Comparison of ENCODE assay signal across 25 mouse cellular contexts in the genomic region with DNA sequence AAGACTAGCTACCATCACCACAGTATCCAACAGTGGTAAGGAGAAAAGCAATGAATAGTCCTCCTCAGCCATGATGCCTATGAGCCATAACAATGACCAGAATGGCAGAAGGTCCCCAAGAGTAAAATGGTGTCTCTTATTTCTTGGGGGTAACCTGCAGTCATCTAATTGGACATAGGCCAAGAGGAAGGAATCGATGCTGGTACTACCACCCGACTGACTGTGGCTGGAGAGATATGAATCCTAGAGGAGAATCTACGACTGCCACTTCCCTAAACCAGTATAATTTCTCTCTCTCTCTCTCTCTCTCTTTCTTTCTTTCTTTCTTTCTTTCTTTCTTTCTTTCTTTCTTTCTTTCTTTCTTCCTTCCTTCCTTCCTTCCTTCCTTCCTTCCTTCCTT.
"Had no signal": no experiment of that assay in that cellular context is flagged by ENCODE, and none has a peak within 500 bp of the region (broad histone marks: within the 10 kb centered on the region; RNA-seq: fewer than 3 reads in every experiment).

No protein-coding gene starts in this region.

- H3K9me3 ChIP-seq: heart, embryonic 13.5 days; heart, embryonic 15.5 days; hindbrain, embryonic 13.5 days; hindbrain, embryonic 15.5 days; kidney, embryonic 15.5 days; limb, embryonic 10.5 days; limb, embryonic 12.5 days; liver, embryonic 13.5 days had no signal

- H3K4me3 ChIP-seq: gastrocnemius, adult 2 months; heart, adult 2 months; heart, embryonic 13.5 days; heart, embryonic 15.5 days; hindbrain, embryonic 13.5 days; hindbrain, embryonic 15.5 days; kidney, embryonic 15.5 days; layer of hippocampus, adult 2 months; left cerebral cortex, adult 2 months; limb, embryonic 10.5 days; limb, embryonic 12.5 days; liver, embryonic 13.5 days had no signal

- H3K27ac ChIP-seq: gastrocnemius, adult 2 months; heart, adult 2 months; heart, embryonic 13.5 days; heart, embryonic 15.5 days; hindbrain, embryonic 13.5 days; hindbrain, embryonic 15.5 days; hindbrain, postnatal 0 days; kidney, embryonic 15.5 days; kidney, postnatal 0 days; layer of hippocampus, adult 2 months; left cerebral cortex, adult 2 months; limb, embryonic 10.5 days; limb, embryonic 12.5 days had no signal

- H3K4me2 ChIP-seq: heart, embryonic 11.5 days; heart, embryonic 13.5 days; heart, embryonic 15.5 days; hindbrain, embryonic 13.5 days; hindbrain, embryonic 15.5 days; kidney, embryonic 15.5 days; limb, embryonic 12.5 days had no signal

- H3K4me1 ChIP-seq: kidney, embryonic 15.5 days; limb, embryonic 10.5 days; limb, embryonic 12.5 days had no signal

- H3K27me3 ChIP-seq: heart, embryonic 13.5 days; heart, embryonic 15.5 days; hindbrain, embryonic 13.5 days; hindbrain, embryonic 15.5 days; kidney, embryonic 15.5 days; limb, embryonic 12.5 days; liver, embryonic 13.5 days had no signal

- ATAC-seq: hindbrain, postnatal 0 days; intestine, embryonic 16.5 days had no signal

- H3K9ac ChIP-seq: heart, embryonic 13.5 days; heart, embryonic 15.5 days; hindbrain, embryonic 13.5 days; hindbrain, embryonic 15.5 days; kidney, embryonic 15.5 days; limb, embryonic 12.5 days; liver, embryonic 13.5 days had no signal

- DNase-seq: gastrocnemius, adult 2 months; gastrocnemius, postnatal 14 days; gastrocnemius, postnatal 36 days; heart, adult 2 months; heart, postnatal 14 days; heart, postnatal 36 days; kidney, adult 11 months; kidney, adult 2 months; kidney, adult 9 months; kidney, postnatal 25 days; kidney, postnatal 4 days had no signal
